Mouse (Mus musculus): ENCODE measurements at regions not wholly inside any gene's neighbourhood (a gene's known extent, or its start where the extent isn't known, plus 50 kb on each side); places are given as distances from the start of the nearest gene placed in this dataset.

DNA sequence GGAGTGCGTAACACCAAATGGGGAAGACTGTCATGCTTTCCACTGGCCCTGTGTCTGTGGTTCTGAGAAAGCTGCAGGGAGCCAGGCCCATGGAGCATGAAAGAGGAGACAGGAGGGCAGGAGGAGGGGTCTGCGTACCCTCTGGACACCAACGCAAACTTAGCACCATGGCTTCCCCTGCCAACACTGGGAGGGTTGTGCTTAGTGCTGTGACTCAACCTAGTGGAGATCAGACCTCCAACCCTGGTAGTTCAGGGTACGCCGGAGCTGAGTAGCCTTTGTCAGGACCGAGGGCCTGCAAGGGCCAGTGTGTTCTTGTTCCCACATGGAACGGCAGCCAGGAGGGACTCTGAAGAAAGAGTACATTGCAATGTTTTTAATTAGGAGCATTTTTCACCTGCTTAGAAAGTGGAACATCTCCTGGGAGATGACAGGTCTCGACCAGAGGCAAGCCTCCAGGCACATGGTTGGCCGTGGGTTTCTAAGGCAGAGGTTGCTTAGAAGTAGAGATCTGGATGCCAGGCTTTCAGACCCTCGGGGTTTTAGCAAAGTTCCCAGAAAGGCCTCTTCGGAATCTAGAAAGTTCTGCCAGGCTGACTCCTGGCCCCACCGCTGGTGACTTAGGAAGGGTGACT lies 73.4 kb upstream of the Irf2bp2 start:
- TF ChIP-seq POLR2A (IDR thresholded peaks at IDR 0.05; ENCODE audit: borderline replicate concordance, extremely low read depth, insufficient read depth, insufficient read length, poor library complexity, severe bottlenecking) (no peak), CTCF (IDR thresholded peaks at IDR 0.05; ENCODE audit: borderline replicate concordance, extremely low read depth, insufficient read depth, insufficient read length) (no peak)
